Mouse (Mus musculus): Measurements from ENCODE around the gene Hist1h4c. TPM values are rescaled to one million over a fixed set of nuclear protein-coding genes. Genes with fewer than 3 reads are reported as not detected.
"Not testable (repeated sequence)": the region's sequence is repeated elsewhere in the genome, so short reads cannot be mapped to it uniquely, and the experiment has no call there.

The Hist1h4c gene
- polyA plus RNA-seq, 1 experiment from 2014 or later = 6.1 TPM

DNA sequence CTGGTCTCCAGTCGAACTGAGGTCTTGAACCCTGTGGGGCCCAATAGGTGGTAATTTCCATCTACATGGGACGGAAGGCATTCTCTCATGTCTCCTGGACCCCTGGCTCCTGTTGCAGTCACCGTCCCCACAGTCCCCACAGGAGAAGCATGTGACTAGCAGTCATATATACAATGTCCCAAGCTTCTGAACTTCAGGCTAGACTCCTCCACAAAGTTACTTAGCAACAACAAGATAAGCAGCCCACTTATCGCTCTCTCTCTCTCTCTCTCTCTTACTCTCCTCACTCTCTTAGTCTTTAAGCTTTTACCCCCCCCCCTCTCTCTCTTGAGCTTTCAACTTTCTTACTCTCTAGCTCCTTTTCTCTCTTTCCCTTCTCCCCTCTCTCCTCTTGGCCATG lies 26.0 kb upstream of the Hist1h4c start:
- 84% methylated on average over 4 of the region's 4 CpGs for WGBS
- no peak for ATAC-seq (replicated peaks; ENCODE audit: insufficient number of reproducible peaks, low FRiP score, low TSS enrichment, low read depth)
- no peak overlapping the region for H3K27ac ChIP-seq (replicated peaks; ENCODE audit: low read depth, low read length)

DNA sequence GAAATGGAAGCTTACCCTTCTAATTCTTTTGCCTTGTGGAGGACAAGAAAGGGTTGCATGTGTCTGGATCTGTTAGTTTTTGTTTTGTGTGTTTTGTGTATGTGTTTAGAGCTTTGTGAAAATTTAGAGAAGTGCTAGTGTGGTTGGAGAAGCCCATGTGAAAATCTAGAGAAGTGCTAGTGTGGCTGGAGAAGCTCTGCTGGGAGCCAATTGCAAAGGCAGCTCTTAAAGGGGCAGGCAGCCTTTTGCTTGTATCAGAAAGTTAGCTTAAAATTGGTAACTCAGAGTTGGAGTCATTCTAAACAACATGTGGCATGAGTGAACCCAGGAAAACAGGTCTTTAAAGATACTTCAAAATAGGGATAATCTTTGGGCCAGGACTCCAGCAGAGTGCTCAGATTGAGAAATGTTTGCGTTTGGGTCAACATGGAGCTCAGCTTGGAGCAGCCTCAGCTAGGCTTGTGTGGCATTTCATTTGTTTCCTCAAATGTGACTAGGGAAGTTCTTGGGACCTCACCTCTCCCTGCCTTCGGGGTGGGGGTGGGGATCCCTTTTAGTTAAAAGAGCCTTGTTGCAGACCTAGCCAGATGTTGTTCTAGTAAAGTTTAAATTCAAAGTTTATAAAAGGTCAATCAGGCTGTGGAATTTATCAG lies 19.5 kb upstream of the Hist1h4c start:
- DNase-seq (ENCODE audit: low spot score); H3K4me3 ChIP-seq (ENCODE audit: low read depth, low read length); H3K9ac ChIP-seq (replicated peaks; ENCODE audit: low read length); H3K9me3 ChIP-seq (replicated peaks; ENCODE audit: control insufficient read depth, low read length); H3K36me3 ChIP-seq (replicated peaks; ENCODE audit: control insufficient read depth, insufficient read depth, low read depth, low read length); H3K4me2 ChIP-seq (ENCODE audit: low read depth, low read length); H3K27ac ChIP-seq (replicated peaks; ENCODE audit: low read depth, low read length); H3K27me3 ChIP-seq (ENCODE audit: control insufficient read depth, insufficient read depth, low read length); H3K4me1 ChIP-seq (ENCODE audit: control insufficient read depth, insufficient read depth, low read length); ATAC-seq (replicated peaks; ENCODE audit: insufficient number of reproducible peaks, low FRiP score, low TSS enrichment, low read depth): not testable (repeated sequence)
- 8% methylated on average over 2 of the region's 2 CpGs for WGBS

More for the DNA sequence above, 26.0 kb upstream of the Hist1h4c start:
- H3K36me3 ChIP-seq (replicated peaks; ENCODE audit: control insufficient read depth, insufficient read depth, low read depth, low read length) = no peaks in the 10 kb centered on the region
- no peaks in the 10 kb centered on the region for H3K9me3 ChIP-seq (replicated peaks; ENCODE audit: control insufficient read depth, low read length)
- no peak overlapping the region for H3K4me2 ChIP-seq (ENCODE audit: low read depth, low read length)
- no peaks in the 10 kb centered on the region for H3K4me1 ChIP-seq (ENCODE audit: control insufficient read depth, insufficient read depth, low read length)
- no peak overlapping the region for H3K4me3 ChIP-seq (ENCODE audit: low read depth, low read length)
- DNase-seq (ENCODE audit: low spot score) = no peak
- no peak overlapping the region for H3K9ac ChIP-seq (replicated peaks; ENCODE audit: low read length)
- H3K27me3 ChIP-seq (ENCODE audit: control insufficient read depth, insufficient read depth, low read length) = no peaks in the 10 kb centered on the region

DNA sequence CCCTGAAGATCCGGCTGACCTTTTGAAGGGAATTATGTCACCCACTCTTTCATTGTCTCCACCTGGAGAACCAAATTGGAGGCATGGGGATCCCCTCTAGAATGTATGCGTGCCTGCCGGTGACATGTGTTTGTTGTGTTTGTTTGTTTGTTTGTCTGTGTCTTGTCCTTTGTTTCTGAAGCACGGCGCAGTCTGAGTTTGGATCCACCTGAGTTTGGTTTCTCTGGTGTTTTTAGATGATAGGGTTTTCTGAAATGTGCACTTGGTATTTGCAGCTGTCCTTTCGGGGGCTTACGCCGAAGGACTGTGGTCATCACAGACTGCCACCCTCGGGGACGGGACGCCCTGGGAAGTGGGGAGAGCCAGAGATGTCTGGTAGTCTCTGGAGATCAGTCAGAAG lies 18.9 kb upstream of the Hist1h4c start:
- WGBS = 57% methylated on average over 11 of the region's 11 CpGs
- Histone ChIP-seq H3K9ac (replicated peaks; ENCODE audit: low read length) (no peak overlapping the region), H3K4me2 (ENCODE audit: low read depth, low read length) (no peak overlapping the region), H3K4me1 (ENCODE audit: control insufficient read depth, insufficient read depth, low read length) (no peaks in the 10 kb centered on the region), H3K27me3 (ENCODE audit: control insufficient read depth, insufficient read depth, low read length) (no peaks in the 10 kb centered on the region), H3K4me3 (ENCODE audit: low read depth, low read length) (no peak overlapping the region), H3K9me3 (replicated peaks; ENCODE audit: control insufficient read depth, low read length) (no peaks in the 10 kb centered on the region), H3K27ac (replicated peaks; ENCODE audit: low read depth, low read length) (no peak overlapping the region), H3K36me3 (replicated peaks; ENCODE audit: control insufficient read depth, insufficient read depth, low read depth, low read length) (no peaks in the 10 kb centered on the region)
- ATAC-seq (replicated peaks; ENCODE audit: insufficient number of reproducible peaks, low FRiP score, low TSS enrichment, low read depth) = no peak
- no peak for DNase-seq (ENCODE audit: low spot score)

DNA sequence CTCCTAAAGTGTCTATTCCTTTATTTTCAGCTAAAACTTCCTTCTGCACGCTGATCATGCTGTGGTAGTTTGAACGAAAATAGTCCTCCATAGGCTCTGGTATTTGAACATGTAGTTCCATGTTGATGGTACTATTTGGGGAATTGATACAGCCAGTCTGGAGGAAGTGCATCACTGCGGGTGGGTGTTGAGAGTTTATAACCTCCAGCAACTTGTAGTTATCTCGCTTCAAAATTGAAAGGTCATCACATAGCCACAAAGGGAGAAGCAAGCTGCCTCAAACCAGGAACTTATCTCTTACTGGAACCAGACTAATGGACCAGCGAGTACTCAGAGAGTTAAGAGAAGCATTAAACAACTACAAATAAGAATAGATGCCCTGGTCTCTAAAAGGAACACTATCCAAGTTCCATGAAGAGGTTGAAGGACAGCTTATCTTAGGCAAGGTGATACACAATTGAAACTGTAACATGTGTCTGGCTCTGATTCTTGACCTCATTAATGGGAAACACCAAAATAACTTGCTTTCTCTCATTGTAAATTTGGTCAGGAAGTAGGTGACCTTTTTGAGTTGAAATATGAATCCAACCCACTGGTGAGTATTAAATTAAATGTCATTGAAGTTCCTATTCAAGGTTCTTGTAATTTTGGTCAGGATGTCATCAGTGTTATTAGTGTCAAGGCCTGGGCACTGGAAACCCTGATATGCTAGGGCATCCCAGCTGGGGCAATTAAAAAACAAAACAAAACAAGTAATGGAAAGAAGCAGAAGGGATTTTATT lies 18.2 kb upstream of the Hist1h4c start:
- no peaks in the 10 kb centered on the region for H3K27me3 ChIP-seq (ENCODE audit: control insufficient read depth, insufficient read depth, low read length)
- H3K27ac ChIP-seq (replicated peaks; ENCODE audit: low read depth, low read length) = no peak overlapping the region
- H3K36me3 ChIP-seq (replicated peaks; ENCODE audit: control insufficient read depth, insufficient read depth, low read depth, low read length) = no peaks in the 10 kb centered on the region
- no peak overlapping the region for H3K9ac ChIP-seq (replicated peaks; ENCODE audit: low read length)
- H3K4me2 ChIP-seq (ENCODE audit: low read depth, low read length) = no peak overlapping the region
- ATAC-seq (replicated peaks; ENCODE audit: insufficient number of reproducible peaks, low FRiP score, low TSS enrichment, low read depth) (no peak), DNase-seq (ENCODE audit: low spot score) (no peak)
- no peak overlapping the region for H3K4me3 ChIP-seq (ENCODE audit: low read depth, low read length)
- no peaks in the 10 kb centered on the region for H3K9me3 ChIP-seq (replicated peaks; ENCODE audit: control insufficient read depth, low read length)
- H3K4me1 ChIP-seq (ENCODE audit: control insufficient read depth, insufficient read depth, low read length) = no peaks in the 10 kb centered on the region
- 85% methylated on average over 5 of the region's 5 CpGs for WGBS

DNA sequence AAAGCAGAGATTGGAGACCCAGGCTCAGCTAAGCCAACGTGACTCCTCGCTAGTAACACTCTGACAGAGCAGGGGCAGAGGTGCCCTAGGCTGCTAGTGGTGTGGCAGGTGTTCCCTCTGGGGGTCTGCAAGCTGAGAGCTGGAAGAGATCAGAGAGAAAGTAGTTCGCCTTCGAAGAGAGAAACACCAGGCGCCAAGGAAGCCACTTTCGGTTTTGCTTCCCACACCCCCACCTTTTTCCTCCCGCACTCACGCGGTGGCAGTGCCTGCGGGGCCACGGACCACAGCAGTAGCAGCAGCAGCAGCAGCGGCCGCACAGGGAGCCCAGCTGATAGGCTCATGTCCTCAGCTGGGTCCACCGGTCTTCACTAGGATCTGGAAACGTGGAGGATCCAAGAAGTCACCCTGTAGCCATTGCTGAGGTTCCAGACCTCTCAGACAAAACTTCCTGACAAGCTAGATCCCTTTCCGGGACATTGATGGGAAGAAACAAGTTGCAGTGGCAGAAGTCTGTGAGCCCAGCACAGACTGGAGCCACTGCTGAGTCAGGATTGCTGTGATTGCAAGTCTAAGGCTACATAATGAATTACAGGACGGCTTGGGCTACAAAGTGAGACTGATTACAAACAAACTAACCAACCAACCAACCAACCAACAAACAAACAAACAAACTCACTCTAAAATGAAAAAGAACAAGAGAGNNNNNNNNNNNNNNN lies 12.3 kb upstream of the Hist1h4c start, which contains the start of gene Hfe:
Gene Hfe, minus strand, starts transcription at position 481 of the 716 bp plus-strand sequence.
- H3K4me3 ChIP-seq (ENCODE audit: low read depth, low read length) = peak within 1 kb of the TSS; percentile 28
- H3K27ac ChIP-seq (replicated peaks; ENCODE audit: low read depth, low read length) = peak within 1 kb of the TSS; percentile 8; the same call in 1 of the 2 replicates
- ATAC-seq (replicated peaks; ENCODE audit: insufficient number of reproducible peaks, low FRiP score, low TSS enrichment, low read depth) (no peak), DNase-seq (ENCODE audit: low spot score) (peak; percentile 62)
- no peaks in the 10 kb centered on the region for H3K27me3 ChIP-seq (ENCODE audit: control insufficient read depth, insufficient read depth, low read length)
- H3K36me3 ChIP-seq (replicated peaks; ENCODE audit: control insufficient read depth, insufficient read depth, low read depth, low read length) = no peaks in the 10 kb centered on the region
- H3K4me2 ChIP-seq (ENCODE audit: low read depth, low read length) = peak within 1 kb of the TSS; percentile 58
- peak within 1 kb of the TSS; percentile 57 for H3K9ac ChIP-seq (replicated peaks; ENCODE audit: low read length)
- WGBS = 4% methylated on average over 17 of the region's 17 CpGs
- no peaks in the 10 kb centered on the region; the same call in 1 of the 2 replicates for H3K4me1 ChIP-seq (ENCODE audit: control insufficient read depth, insufficient read depth, low read length)
- H3K9me3 ChIP-seq (replicated peaks; ENCODE audit: control insufficient read depth, low read length) = no peaks in the 10 kb centered on the region

DNA sequence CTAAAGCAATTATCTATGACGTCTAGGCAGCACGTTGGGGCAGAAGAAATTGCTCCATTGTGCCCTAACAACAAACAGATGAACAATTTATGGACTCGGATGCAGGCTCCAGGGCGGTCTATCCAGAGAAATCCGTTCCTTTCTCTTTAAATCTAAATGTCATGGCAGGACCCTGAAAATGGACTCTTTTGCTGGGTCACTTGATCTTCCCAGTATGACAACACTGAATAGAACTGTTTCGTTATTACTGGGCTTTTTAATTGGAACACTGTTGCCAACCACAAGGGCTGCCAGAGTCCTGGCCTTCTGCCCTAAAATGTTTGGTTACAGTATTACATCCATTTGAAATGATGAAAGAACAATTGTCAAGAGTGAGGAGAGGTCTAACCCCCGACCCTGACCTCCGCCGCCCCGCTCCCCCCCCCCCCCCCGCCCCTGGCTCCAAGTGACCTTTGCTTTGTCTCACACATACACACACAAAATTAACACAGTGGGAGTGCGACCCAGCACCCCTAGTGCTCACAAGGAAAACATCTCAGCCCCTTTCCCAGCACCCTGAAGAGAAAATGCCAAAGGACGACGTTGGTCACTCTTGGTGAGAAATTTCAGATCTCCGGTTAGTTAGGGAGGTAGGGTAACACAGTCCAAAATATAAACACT lies 11.6 kb upstream of the Hist1h4c start:
- Histone ChIP-seq H3K27me3 (ENCODE audit: control insufficient read depth, insufficient read depth, low read length) (no peaks in the 10 kb centered on the region), H3K27ac (replicated peaks; ENCODE audit: low read depth, low read length) (peak overlapping the region; percentile 8; the same call in 1 of the 2 replicates), H3K9me3 (replicated peaks; ENCODE audit: control insufficient read depth, low read length) (no peaks in the 10 kb centered on the region), H3K4me3 (ENCODE audit: low read depth, low read length) (peak overlapping the region; percentile 28), H3K4me2 (ENCODE audit: low read depth, low read length) (peak overlapping the region; percentile 58), H3K36me3 (replicated peaks; ENCODE audit: control insufficient read depth, insufficient read depth, low read depth, low read length) (no peaks in the 10 kb centered on the region), H3K4me1 (ENCODE audit: control insufficient read depth, insufficient read depth, low read length) (no peaks in the 10 kb centered on the region; the same call in 1 of the 2 replicates), H3K9ac (replicated peaks; ENCODE audit: low read length) (peak overlapping the region; percentile 57)
- 11% methylated on average over 11 of the region's 15 CpGs for WGBS
- DNase-seq (ENCODE audit: low spot score) = no peak
- 0 out of 2 replicates have a peak, but pooled peaks have one; percentile 18 for ATAC-seq (replicated peaks; ENCODE audit: insufficient number of reproducible peaks, low FRiP score, low TSS enrichment, low read depth)

DNA sequence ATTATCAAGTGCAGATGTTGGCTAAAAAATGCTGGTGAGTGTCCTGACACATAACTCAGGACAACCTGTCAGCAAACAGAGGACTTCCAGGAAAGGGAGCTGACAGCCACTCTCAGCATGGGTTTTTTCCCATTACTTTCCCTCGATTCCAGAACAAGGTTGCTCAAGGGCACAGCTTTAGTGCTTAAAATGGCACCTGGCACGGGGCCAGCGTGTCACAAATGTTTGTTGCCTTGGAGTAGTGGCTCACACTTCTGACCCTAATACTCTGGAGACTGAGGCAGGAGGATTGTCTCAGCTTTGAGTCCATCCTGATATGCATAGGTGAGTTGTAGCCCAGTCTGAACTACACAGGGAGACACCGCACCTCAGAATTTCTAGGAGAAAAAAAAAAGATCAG lies 10.4 kb upstream of the Hist1h4c start:
- no peak for DNase-seq (ENCODE audit: low spot score)
- Histone ChIP-seq H3K9me3 (replicated peaks; ENCODE audit: control insufficient read depth, low read length) (no peaks in the 10 kb centered on the region), H3K4me2 (ENCODE audit: low read depth, low read length) (no peak overlapping the region), H3K4me1 (ENCODE audit: control insufficient read depth, insufficient read depth, low read length) (no peaks in the 10 kb centered on the region; the same call in 1 of the 2 replicates), H3K9ac (replicated peaks; ENCODE audit: low read length) (no peak overlapping the region), H3K4me3 (ENCODE audit: low read depth, low read length) (no peak overlapping the region), H3K27ac (replicated peaks; ENCODE audit: low read depth, low read length) (no peak overlapping the region), H3K36me3 (replicated peaks; ENCODE audit: control insufficient read depth, insufficient read depth, low read depth, low read length) (no peaks in the 10 kb centered on the region), H3K27me3 (ENCODE audit: control insufficient read depth, insufficient read depth, low read length) (no peaks in the 10 kb centered on the region)
- WGBS = 77% methylated on average over 4 of the region's 4 CpGs
- ATAC-seq (replicated peaks; ENCODE audit: insufficient number of reproducible peaks, low FRiP score, low TSS enrichment, low read depth) = no peak

Measured in embryonic facial prominence, embryonic 11.5 days (tissue).